Mouse (Mus musculus): ENCODE data around the gene Nt5dc2.
A peak's percentile ranks its signal among the peaks of the same experiment; 100 is the strongest.

The Nt5dc2 gene

DNA sequence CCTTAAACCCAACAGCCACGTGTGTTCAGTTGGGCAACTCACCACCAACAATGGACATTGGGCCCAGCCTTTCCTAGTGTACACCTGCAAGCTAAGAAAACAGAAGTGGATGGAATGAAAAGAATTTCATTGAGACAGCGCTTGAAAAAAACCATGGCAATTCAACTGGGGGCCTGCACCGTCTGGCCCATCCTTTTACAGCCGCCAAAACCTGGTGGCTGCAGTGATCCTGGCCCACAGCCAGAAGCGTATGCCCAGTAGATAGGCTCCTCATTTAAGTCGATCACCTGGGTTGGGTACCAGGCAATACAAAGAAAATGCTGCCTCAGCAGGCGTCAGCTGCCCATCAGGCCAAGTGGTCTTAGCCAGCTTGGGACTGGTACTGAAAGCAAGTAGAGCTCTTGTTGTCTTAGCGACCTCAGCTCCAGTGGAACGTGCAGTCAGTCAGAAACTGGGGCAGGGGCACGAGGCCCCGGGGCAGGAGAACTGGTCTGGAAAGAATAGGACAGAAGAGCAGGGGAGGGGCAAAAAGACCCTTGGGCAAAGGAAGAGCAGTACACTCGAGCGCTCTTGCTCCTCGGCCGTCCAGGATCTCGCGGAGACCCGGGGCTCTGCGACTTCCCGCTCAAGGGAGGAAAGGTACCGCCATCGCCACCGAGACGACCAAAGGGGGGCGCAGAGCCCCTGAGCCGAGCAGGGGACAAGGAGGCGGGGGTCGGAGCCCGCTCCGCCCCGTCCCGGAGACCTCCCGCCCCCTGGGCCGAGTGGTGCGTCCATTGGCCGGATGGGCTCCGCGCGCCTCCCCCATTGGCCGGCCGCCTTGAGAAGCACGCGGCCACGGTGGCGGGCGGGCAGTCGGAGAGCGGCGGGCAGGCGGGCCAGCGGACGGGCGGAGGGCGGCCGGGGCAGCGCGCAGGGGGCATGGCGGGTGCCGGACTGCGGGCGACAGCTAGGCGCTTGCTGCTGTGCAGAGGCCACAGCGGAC is at the start of gene Nt5dc2:
TSS of gene Nt5dc2 (plus strand) at position 818 of the 985 bp plus-strand sequence.
- peak; percentile 90 for DNase-seq (ENCODE audit: low spot score)

DNA sequence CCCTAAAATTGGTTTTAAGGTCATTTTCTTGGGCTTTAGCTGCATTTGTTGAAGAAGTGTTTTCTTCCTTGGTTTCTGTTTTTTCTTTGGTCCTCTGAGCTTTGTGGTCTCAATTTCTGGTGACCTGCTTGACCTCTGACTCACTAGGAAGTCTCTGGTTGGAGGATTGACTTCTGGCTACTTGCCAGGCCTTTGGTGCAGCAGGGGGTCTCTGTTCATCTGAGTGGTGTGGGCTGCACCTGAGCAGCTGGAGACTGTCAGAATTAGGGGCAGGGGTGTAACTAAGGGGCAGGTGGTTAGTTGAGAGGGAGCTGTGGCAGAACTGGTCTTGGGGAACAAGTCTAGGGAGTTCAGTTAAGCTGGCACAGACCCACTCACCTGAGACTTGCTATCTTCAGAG is 49.7 kb upstream of the Nt5dc2 start:
- no peak for DNase-seq (ENCODE audit: low spot score)

DNA sequence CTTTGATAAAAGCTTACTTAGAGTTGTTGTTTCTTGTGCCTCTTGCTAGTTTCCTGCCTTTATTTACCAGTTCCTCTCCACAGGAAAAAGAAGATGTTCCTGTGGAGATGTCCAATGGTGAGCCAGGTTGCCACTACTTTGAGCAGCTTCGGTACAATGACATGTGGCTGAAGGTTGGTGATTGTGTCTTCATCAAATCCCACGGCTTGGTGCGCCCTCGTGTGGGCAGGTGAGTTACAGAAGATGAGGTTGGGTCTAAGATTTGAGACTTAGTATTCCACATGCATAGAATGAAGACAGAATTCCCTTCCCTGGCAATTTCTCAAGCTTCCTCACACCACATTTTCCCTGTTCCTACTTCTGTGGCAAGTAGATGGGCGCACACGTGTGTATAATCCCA is 43.4 kb upstream of the Nt5dc2 start:
- DNase-seq (ENCODE audit: low spot score), result no peak

DNA sequence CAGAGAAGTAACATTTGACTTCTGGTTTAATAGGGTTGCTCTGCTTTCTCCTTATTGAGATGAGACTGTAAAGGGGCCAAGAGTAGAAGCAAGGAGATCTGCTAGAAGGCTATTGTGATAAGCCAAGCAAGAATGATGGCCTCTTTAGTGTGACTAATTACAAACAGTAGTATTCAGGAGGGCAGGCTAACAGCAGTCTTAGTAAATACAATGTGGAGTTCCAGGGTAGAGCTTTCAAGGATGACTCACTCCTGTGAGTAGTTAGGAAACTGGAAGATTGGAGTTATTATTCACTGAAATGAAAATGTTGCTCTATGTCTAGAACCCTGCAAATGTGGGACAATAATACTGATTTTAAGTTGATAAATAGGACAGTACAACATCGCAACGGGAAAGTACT is 42.3 kb upstream of the Nt5dc2 start:
- DNase-seq (ENCODE audit: low spot score), result no peak

DNA sequence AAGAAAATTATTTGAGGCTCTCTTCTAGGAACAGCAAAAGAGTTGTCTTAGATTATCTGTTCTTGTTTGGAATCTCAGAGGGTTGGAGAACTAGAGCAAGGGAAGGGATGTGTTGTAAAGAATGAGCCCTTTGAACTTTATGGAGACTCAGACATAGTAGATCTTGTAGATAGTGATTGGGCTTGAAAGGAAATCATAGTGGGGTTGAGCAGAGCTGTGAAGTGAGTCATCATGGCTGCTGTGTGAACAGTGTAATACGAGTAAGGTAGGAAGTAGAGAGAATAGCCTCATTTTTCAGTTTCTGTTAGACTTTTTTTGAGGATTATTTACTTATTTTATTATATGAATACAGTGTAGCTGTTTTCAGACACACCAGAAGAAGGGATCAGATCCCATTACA is 40.9 kb upstream of the Nt5dc2 start:
- DNase-seq (ENCODE audit: low spot score), result no peak

DNA sequence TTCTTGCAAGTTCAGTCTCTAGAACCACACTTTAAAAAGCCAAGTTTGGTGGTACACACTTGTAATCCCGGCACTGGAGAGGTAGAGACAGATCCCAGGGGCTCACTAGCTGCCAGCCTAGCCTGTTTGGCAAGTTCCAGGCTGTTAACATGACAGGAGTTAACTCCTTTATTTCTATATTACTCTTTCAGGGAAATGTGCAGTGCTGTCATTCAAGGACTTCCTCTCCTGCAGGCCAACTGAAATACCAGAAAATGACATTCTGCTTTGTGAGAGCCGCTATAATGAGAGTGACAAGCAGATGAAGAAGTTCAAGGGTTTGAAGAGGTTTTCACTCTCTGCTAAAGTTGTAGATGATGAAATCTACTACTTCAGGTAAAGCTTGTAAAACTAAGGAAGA is 25.7 kb upstream of the Nt5dc2 start:
- DNase-seq (ENCODE audit: low spot score), result peak; percentile 23

DNA sequence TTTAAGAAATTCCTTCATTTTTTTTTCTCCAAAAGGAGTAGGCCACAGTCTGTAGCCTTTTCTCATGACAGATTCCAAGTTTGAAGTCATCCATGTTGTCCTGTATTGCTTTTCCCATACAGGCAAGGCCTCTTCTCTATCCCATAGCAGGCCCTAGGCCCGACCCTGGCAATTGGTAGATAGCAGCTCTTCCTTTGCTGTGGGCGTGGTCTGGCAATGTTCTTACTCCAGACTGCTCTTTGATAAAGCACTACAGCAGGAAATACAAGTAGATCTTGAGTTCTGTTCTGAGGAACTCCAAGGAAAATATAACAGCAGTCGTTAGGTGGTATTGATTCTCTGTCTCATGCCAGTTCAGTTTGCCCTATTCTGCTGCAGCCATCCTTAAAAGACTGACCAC is 20.2 kb upstream of the Nt5dc2 start:
- DNase-seq (ENCODE audit: low spot score), result no peak

DNA sequence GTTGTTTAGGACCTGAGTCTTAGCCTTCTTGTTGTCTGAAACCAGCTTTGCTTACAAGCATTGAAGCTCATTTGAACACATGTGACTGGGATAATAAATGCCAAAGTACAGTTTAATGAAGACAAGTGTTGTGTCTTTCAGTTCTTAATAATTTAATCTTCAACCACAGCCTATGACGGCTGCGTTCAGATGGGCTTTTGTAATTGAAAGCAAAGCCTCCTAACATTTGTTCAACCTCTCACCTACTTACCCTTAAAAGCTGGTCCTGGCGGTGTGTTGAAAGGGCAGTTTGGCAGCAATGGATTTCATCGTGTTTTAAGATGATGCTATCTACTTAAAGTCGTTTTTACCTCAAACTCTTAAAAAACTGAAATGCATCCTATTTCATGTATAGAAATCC is 18.7 kb upstream of the Nt5dc2 start:
- no peak for DNase-seq (ENCODE audit: low spot score)

DNA sequence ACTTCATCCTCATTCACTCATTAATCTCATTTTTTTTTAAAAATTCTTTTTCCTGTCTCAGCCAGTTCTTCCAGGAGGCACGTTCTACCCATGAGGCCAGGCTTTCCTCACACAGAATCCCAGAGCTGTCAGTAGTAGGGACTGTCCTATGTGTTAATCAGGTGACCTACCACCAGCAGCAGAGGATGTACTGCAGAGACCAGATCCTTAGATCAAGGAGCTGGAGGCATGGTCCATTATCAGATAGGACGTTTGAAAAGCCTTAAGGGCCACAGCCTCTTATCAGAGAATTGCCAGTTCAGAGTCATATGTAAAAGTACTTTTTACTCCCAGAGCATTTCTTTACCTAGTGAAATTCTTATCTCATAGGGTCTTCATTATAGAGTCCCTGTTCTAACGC is 16.8 kb upstream of the Nt5dc2 start:
- DNase-seq (ENCODE audit: low spot score), result no peak

DNA sequence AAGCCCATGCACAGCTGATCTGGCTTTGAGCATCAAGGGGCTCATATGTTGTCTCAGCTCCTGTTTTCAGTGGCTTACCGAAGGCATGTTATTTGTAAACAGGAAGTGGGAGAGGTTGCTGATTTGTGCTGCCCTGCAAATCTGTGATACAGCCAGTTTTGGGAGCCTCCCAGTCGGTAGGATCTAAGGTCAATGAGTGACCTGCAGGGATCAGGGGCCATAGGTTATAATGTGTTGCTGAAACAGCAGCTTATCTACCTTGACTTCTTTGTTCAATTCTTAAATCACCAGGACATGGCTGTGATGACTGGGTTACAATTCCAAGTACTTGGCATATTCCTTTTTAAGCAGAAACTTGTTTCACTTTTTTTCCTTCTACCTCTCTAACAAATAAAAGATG is 15.3 kb upstream of the Nt5dc2 start:
- DNase-seq (ENCODE audit: low spot score), result no peak

DNA sequence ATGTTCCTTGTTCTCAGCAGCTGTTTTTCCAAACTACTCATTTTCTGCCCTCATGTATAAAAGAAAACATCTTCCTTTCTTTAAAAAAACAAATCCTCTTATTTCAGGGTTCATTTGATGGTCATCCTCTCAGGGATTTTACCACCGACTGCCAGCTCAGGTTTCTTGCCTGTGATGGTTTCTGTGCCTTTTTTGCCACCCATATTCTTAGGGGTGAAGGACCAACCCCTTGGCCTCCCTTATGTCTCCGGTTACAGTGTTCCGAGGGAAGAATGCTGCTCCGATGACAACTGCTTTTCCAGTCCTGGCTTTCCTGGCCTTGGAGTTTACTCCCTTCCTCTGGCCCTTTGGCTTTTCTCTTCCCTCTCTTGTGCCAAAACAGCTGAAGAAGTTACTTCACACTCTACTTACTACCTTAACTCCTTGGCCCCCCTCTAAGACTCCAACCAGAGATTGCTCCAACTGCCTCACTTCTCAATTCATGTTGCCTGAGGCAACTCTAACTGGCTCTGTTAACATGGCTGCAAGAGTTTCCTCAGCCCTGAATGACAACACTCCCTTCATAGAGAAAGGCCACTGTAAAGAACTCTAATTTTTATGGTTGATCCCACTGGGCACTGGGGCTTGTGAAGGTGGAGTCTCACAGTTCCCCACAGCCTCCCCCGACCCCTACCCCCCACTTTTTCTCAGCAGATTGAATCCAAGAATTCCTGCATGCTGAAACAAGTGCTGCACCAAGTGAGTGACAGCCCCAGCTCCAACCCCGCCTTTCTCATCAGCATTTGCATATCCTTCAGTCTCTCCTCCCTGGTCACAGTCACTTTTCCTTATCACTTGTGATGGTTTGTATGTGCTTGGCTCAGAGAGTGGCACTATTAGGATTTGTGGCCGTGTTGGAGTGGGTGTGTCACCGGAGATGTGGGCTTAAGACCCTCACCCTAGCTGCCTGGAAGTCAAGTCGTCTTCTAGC is 5.5 kb upstream of the Nt5dc2 start:
- peak; percentile 18 for DNase-seq (ENCODE audit: low spot score)

DNA sequence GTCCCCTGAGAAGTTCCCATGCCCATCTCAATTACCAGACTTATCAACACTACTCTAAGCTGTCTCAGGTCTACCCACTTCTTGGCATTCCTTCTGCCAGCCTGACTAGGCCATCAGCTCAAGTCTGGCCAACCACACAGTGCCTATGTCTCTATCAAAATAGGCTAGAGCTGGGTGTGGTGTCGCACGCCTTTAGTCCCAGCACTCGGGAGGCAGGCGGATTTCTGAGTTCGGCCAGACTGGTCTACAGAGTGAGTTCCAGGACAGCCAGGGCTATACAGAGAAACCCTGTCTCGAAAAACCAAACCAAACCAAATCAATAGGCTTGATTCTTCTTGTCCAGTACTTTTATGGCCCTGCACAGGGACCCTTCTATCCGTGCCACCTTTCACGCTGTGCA is 4.0 kb upstream of the Nt5dc2 start:
- DNase-seq (ENCODE audit: low spot score), result no peak

DNA sequence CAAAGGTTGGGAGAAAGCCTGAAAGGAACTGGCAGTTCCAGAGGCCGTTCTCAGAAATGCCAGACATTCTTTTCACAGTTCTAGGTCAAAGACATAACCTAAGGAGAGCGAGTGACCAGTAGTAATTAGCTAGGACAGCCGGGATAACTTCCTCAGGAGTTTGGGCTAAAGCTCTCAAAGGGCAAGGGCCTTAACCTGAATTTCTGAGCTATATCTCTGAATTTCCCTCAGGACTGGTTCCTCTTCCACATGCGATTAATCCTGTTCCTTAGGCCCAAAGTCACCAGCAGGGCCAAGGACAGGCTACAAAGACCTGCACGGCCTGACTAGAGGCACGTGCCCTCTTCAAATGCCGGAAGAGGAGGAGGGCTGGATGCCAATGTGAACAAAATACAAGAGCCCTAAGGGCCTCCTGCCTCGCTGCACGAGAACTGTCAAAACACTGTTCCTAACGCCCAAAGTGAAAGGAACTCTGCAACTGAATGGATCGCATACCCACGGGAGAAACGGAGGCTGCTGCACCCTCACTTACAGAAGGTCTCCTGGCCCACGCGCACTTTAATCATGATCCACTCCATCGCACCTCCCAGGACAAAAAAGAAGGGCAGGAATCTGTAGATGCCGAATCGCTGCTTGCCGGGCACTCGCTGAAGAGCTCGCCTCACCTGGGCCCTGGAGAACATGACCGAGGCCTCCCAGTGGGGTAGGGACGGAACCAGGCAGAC is 2.6 kb upstream of the Nt5dc2 start:
- peak; percentile 88 for DNase-seq (ENCODE audit: low spot score)

DNA sequence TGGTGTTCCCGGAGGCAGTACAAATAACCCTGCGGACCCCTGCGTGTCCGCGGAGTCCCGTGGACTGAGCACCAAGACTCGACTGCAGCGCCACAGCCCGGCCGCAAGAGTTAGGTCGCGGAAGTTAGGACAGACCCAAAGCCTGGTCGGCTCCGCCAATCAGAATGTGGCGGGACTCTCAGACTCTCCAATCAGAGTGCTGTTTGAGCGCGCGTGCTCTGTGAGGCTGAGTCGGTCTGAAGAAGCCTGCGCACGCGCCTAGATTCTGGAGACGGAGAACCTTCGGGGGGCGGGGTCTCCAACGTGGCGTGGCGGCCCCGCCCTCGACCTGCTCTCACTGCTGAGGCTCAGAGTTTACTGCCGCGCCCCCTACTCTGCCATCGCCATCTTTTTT is 2.0 kb upstream of the Nt5dc2 start, which contains the start of gene Smim4:
TSS of gene Smim4 (minus strand) at position 131 of the 394 bp plus-strand sequence.
- peak; percentile 99 for DNase-seq (ENCODE audit: low spot score)

DNA sequence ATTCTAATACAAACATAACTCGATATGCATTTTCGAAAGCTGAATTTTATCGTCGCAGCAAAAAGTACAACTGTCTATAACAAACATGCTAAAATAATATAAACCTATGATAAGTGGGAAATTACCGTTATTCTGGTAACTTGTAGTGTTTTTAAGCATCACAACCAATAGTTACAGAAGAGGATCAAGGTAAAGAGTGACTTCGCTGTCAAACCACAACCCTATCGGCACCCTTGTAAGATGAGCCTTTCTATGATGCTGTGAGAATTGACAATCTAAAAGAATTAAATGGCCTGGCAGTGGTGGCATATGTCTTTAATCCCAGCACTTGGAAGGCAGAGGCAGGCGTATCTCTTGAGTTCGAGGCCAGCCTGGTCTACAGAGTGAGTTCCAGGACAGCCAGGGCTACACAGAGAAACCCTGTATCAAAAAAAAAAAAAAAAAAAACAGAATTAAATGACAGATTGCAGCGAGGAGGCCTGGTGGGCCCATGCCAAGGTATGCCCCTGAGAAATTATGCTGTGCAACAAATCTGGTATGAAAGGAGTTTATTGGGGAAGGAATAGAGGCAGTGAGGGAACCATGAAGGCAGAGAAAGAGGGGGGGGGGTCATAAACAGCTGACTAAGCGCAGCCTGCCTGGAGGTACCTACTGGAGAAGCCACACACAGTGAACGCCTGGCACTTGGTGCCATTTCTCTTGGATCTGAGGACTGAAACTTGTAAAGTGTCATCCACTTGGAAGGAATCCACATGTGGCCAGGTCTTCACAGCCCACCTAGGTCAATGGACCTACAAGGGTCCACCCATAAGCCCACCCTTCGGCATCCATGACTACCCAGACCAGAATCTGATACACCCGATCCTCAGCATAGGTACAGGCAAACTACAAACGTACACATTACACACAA is 1.3 kb upstream of the Nt5dc2 start:
- no peak for DNase-seq (ENCODE audit: low spot score)

DNA sequence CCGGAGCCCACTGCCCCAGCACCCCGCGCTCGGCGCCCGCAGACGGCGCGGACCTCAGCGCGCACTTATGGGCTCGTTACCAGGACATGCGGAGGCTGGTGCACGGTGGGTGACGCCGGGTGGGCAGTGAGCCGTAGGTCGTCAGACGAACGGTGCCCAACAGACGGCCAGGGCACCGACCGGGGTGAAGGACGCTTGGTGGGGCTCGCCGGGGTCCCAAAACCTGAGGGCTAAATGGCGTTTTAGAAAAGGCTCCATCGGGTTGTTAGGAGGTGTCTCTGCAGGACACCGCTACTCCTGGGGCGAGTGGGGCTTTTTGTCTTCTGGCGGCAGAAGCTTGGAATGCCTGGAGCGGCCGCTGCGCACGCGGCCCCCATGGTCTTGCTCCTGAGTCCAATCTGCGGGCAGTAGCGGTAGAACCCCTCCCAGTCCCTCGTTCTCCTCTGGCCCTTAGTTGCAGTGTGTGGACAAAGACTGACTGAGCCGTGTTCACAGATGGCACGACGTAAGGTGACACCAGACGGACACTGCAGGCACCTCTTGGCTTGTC is 494 bp downstream of the Nt5dc2 start:
- no peak for DNase-seq (ENCODE audit: low spot score)

DNA sequence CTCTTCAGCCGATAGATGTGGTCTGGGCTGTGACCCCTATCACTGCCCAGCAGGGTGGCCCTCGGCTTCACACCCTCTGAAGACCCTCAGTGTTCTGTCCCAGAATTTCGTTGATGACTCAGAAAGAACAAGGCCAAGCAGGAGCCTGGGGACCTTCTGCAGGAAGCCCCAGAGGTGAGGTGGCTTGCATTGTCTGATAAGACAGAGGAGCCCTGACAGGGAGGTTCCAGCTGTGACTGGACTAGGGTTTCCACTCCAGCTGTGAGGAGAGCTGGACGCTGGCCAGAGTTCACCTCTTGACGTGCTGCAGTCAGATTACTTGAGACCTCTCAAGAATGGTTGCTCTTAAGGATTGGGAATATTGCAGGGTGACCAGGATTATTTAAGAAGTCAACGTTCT is 1.2 kb downstream of the Nt5dc2 start:
- peak; percentile 59 for DNase-seq (ENCODE audit: low spot score)

DNA sequence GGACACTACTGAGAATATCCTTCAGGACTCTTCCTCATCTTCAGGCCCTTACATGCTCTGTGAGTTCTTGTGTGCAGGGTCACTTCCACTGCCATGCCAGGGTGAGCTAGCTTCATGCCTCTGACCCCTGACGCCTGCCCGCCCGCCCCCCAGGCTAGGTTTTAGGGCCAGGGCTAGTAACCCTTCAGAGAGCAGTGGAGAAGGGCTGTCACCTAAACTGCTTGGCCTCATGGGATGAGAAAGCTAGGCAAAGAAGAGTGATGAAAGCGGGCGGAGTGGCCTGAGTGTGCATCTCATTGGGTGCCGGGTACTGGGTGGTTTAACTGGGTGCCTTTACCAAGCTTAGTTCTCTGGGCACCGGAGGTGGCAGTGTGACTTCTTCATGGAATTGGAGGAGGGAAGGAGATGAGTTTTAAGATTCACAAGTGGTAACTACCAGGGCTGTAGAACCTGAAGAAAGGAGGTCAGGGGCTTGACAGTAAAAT is 1.7 kb downstream of the Nt5dc2 start:
- DNase-seq (ENCODE audit: low spot score), result no peak

DNA sequence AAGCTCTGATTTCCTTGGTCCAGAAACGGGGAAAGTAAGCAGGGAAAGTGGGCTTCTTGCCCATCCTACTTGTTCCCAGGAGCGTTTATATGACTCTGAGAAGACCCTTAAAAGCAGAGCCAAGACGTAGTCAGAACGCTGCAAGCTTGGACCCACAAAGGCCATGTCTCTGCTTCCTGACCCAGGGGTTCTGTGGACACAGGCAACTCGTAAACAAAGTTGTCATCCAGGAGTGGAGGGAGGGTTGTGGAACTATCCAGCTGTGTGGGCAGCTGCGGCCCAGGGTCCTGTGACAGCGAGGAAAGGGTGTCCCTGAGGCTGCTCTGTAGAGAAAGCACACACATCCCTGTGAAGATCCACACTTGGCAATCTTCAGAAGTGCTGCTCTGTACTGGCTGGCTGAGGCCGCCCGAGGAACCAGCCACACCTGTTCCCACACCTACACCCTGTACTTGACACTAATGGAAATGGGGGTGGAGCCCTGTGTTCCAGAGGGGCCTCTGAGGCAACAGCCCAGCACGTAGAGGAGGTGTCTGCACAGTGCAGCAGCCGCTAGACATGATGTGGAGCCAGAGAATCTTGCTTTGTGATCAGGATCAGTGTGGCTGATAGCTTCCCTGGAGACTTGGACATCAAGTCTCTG is 2.3 kb downstream of the Nt5dc2 start:
- DNase-seq (ENCODE audit: low spot score), result peak; percentile 79

Measured in lung, postnatal 25 days (tissue).